Mouse (Mus musculus): Measurements from ENCODE around the gene Cd200. TPM values are rescaled to one million over a fixed set of nuclear protein-coding genes. Genes with fewer than 3 reads are reported as not detected.
"Not testable (repeated sequence)": the region's sequence is repeated elsewhere in the genome, so short reads cannot be mapped to it uniquely, and the experiment has no call there.

Cd200 gene
- polyA plus RNA-seq, 1 experiment from 2014 or later = 3.2 TPM

- no peaks in the 10 kb centered on the region for H3K9me3 ChIP-seq (ENCODE audit: low read length)
- no peaks in the 10 kb centered on the region for H3K27me3 ChIP-seq (ENCODE audit: insufficient read depth, low read length)
- H3K9ac ChIP-seq (replicated peaks) = no peak overlapping the region
- H3K27ac ChIP-seq (ENCODE audit: low read depth) = no peak overlapping the region
- TF ChIP-seq CTCF (IDR thresholded peaks at IDR 0.05; ENCODE audit: low read depth) (no peak), EP300 (IDR thresholded peaks at IDR 0.05; ENCODE audit: low read depth) (no peak)
- H3K4me3 ChIP-seq (ENCODE audit: low read depth, low read length) = no peak overlapping the region
- no peak overlapping the region for H3K4me2 ChIP-seq (ENCODE audit: low read depth, low read length)
- DNase-seq = no peak
- ATAC-seq = no peak
- H3K36me3 ChIP-seq (replicated peaks; ENCODE audit: insufficient read depth, low read length) = no peaks in the 10 kb centered on the region
- 55% methylated on average over 3 of the region's 3 CpGs for WGBS (ENCODE audit: insufficient replicate concordance)
- no peaks in the 10 kb centered on the region for H3K4me1 ChIP-seq (ENCODE audit: insufficient read depth)
Observed at GRCm38 (mm10) chr16:45349523-45350298, 59.1 kb downstream of the Cd200 start.

- not testable (repeated sequence) for H3K27ac ChIP-seq (ENCODE audit: low read depth); H3K4me3 ChIP-seq (ENCODE audit: low read depth, low read length); H3K27me3 ChIP-seq (ENCODE audit: insufficient read depth, low read length); H3K36me3 ChIP-seq (replicated peaks; ENCODE audit: insufficient read depth, low read length); H3K9me3 ChIP-seq (ENCODE audit: low read length); H3K4me2 ChIP-seq (ENCODE audit: low read depth, low read length); H3K9ac ChIP-seq (replicated peaks); H3K4me1 ChIP-seq (ENCODE audit: insufficient read depth); DNase-seq; ATAC-seq
- WGBS (ENCODE audit: insufficient replicate concordance) = 72% methylated on average over 5 of the region's 9 CpGs
Observed at GRCm38 (mm10) chr16:45348238-45348637, 60.6 kb downstream of the Cd200 start.

GRCm38 (mm10) chr16:45346930-45347387 lies 61.9 kb downstream of the Cd200 start:
- DNase-seq (no peak), ATAC-seq (no peak)
- no peak overlapping the region for H3K9ac ChIP-seq (replicated peaks)
- H3K4me3 ChIP-seq (ENCODE audit: low read depth, low read length) = no peak overlapping the region
- H3K9me3 ChIP-seq (ENCODE audit: low read length) = no peaks in the 10 kb centered on the region
- no peak for TF ChIP-seq EP300 (IDR thresholded peaks at IDR 0.05; ENCODE audit: low read depth)
- no peak for TF ChIP-seq CTCF (IDR thresholded peaks at IDR 0.05; ENCODE audit: low read depth)
- no peaks in the 10 kb centered on the region for H3K4me1 ChIP-seq (ENCODE audit: insufficient read depth)
- no peak overlapping the region for H3K27ac ChIP-seq (ENCODE audit: low read depth)
- no peaks in the 10 kb centered on the region for H3K36me3 ChIP-seq (replicated peaks; ENCODE audit: insufficient read depth, low read length)
- no peaks in the 10 kb centered on the region for H3K27me3 ChIP-seq (ENCODE audit: insufficient read depth, low read length)
- H3K4me2 ChIP-seq (ENCODE audit: low read depth, low read length) = no peak overlapping the region
- 69% methylated on average over 5 of the region's 5 CpGs for WGBS (ENCODE audit: insufficient replicate concordance)

- no peak overlapping the region for H3K27ac ChIP-seq (ENCODE audit: low read depth)
- TF ChIP-seq EP300 (IDR thresholded peaks at IDR 0.05; ENCODE audit: low read depth) (no peak), CTCF (IDR thresholded peaks at IDR 0.05; ENCODE audit: low read depth) (no peak)
- H3K4me1 ChIP-seq (ENCODE audit: insufficient read depth) = no peaks in the 10 kb centered on the region
- H3K9me3 ChIP-seq (ENCODE audit: low read length) = no peaks in the 10 kb centered on the region
- H3K9ac ChIP-seq (replicated peaks) = no peak overlapping the region
- 82% methylated on average over 2 of the region's 2 CpGs for WGBS (ENCODE audit: insufficient replicate concordance)
- H3K27me3 ChIP-seq (ENCODE audit: insufficient read depth, low read length) = no peaks in the 10 kb centered on the region
- H3K4me3 ChIP-seq (ENCODE audit: low read depth, low read length) = no peak overlapping the region
- ATAC-seq (no peak), DNase-seq (no peak)
- no peak overlapping the region for H3K4me2 ChIP-seq (ENCODE audit: low read depth, low read length)
- no peaks in the 10 kb centered on the region for H3K36me3 ChIP-seq (replicated peaks; ENCODE audit: insufficient read depth, low read length)
Observed at GRCm38 (mm10) chr16:45346367-45346766, 62.5 kb downstream of the Cd200 start.

GRCm38 (mm10) chr16:45344879-45345278 lies 64.0 kb downstream of the Cd200 start:
- H3K4me2 ChIP-seq (ENCODE audit: low read depth, low read length) = no peak overlapping the region
- no peak overlapping the region for H3K4me3 ChIP-seq (ENCODE audit: low read depth, low read length)
- H3K9ac ChIP-seq (replicated peaks) = no peak overlapping the region
- no peaks in the 10 kb centered on the region for H3K27me3 ChIP-seq (ENCODE audit: insufficient read depth, low read length)
- H3K4me1 ChIP-seq (ENCODE audit: insufficient read depth) = no peaks in the 10 kb centered on the region
- WGBS (ENCODE audit: insufficient replicate concordance) = 67% methylated on average over 2 of the region's 2 CpGs
- no peak for DNase-seq
- no peak for TF ChIP-seq CTCF (IDR thresholded peaks at IDR 0.05; ENCODE audit: low read depth)
- no peak for TF ChIP-seq EP300 (IDR thresholded peaks at IDR 0.05; ENCODE audit: low read depth)
- no peaks in the 10 kb centered on the region for H3K36me3 ChIP-seq (replicated peaks; ENCODE audit: insufficient read depth, low read length)
- ATAC-seq = no peak
- H3K27ac ChIP-seq (ENCODE audit: low read depth) = no peak overlapping the region
- H3K9me3 ChIP-seq (ENCODE audit: low read length) = no peaks in the 10 kb centered on the region

- H3K4me1 ChIP-seq (ENCODE audit: insufficient read depth) = no peaks in the 10 kb centered on the region
- H3K27ac ChIP-seq (ENCODE audit: low read depth) = no peak overlapping the region
- TF ChIP-seq CTCF (IDR thresholded peaks at IDR 0.05; ENCODE audit: low read depth) (no peak), EP300 (IDR thresholded peaks at IDR 0.05; ENCODE audit: low read depth) (no peak)
- ATAC-seq = no peak
- H3K9ac ChIP-seq (replicated peaks) = no peak overlapping the region
- 63% methylated on average over 1 of the region's 1 CpGs for WGBS (ENCODE audit: insufficient replicate concordance)
- no peak for DNase-seq
- H3K36me3 ChIP-seq (replicated peaks; ENCODE audit: insufficient read depth, low read length) = no peaks in the 10 kb centered on the region
- no peak overlapping the region for H3K4me3 ChIP-seq (ENCODE audit: low read depth, low read length)
- H3K4me2 ChIP-seq (ENCODE audit: low read depth, low read length) = no peak overlapping the region
- no peaks in the 10 kb centered on the region for H3K9me3 ChIP-seq (ENCODE audit: low read length)
- no peaks in the 10 kb centered on the region for H3K27me3 ChIP-seq (ENCODE audit: insufficient read depth, low read length)
Observed at GRCm38 (mm10) chr16:45336478-45336877, 72.4 kb downstream of the Cd200 start.
